Mouse (Mus musculus) olfactory bulb, adult 2 months (tissue): ENCODE results near the gene Tbc1d16. TPM values are rescaled to one million over a fixed set of nuclear protein-coding genes. Genes with fewer than 3 reads are reported as not detected.

ENCODE experiments used
- H3K27ac ChIP-seq: fragments of 200-500 bp; 2 replicates; pipeline ENCODE4 v1.5.1; 2012; ENCODE audit warnings: low read depth, low read length; ENCODE audit not compliant: insufficient read depth
- H3K4me1 ChIP-seq: fragments of 200-500 bp; 2 replicates; pipeline ENCODE4 v1.6.1; 2012; ENCODE audit warnings: low read length; ENCODE audit not compliant: control insufficient read depth, insufficient read depth
- H3K4me3 ChIP-seq: fragments of 200-500 bp; 2 replicates; pipeline ENCODE4 v1.5.1; 2012; ENCODE audit warnings: mild to moderate bottlenecking, low read depth, low read length, moderate library complexity; ENCODE audit not compliant: insufficient read depth
- CTCF ChIP-seq: fragments of 200-500 bp; IDR thresholded peaks from 2 replicates; pipeline ENCODE4 v1.5.1; 2012; ENCODE audit warnings: low read depth, mild to moderate bottlenecking, low read length, moderate library complexity; ENCODE audit not compliant: insufficient read depth
- POLR2A ChIP-seq: fragments of 200-500 bp; IDR thresholded peaks from 2 replicates; pipeline ENCODE4 v1.6.1; 2012; ENCODE audit warnings: mild to moderate bottlenecking, low read depth, low read length, moderate library complexity; ENCODE audit not compliant: insufficient read depth
- WGBS: fragments of 180-500 bp; shearing (Covaris S2); methylation state at CpG from one replicate; pipeline ENCODE4 v1.1.7; 2018; 5-methylcytosine and 5-hydroxymethylcytosine counted together
- polyA plus RNA-seq: library from polyadenylated mRNA; stranded (reverse); fragments of >200 nt; gene quantifications from 2 replicates; pipeline ENCODE4 v1.2.4, GENCODE M21; 2012; ENCODE audit warnings: low replicate concordance; ENCODE audit not compliant: missing spikeins, insufficient read depth, insufficient read length

The Tbc1d16 gene
- polyA plus RNA-seq, 1 experiment: not detected

GRCm38 (mm10) chr11:119132198-119133035 lies 95.9 kb downstream of the Tbc1d16 start:
- Histone ChIP-seq H3K4me1 (peaks cover 44% of the 10 kb centered on the region), H3K4me3 (no peak overlapping the region), H3K27ac (no peak overlapping the region)
- WGBS: 83% methylated on average over 14 of the region's 14 CpGs
- no peak for TF ChIP-seq POLR2A
- no peak for TF ChIP-seq CTCF

GRCm38 (mm10) chr11:119130081-119130765 lies 98.1 kb downstream of the Tbc1d16 start:
- H3K4me3 ChIP-seq: no peak overlapping the region
- H3K4me1 ChIP-seq: peaks cover 64% of the 10 kb centered on the region
- WGBS: 17% methylated on average over 24 of the region's 24 CpGs
- no peak for TF ChIP-seq POLR2A
- no peak for TF ChIP-seq CTCF
- H3K27ac ChIP-seq: no peak overlapping the region; the same call in 1 of the 2 replicates

DNA sequence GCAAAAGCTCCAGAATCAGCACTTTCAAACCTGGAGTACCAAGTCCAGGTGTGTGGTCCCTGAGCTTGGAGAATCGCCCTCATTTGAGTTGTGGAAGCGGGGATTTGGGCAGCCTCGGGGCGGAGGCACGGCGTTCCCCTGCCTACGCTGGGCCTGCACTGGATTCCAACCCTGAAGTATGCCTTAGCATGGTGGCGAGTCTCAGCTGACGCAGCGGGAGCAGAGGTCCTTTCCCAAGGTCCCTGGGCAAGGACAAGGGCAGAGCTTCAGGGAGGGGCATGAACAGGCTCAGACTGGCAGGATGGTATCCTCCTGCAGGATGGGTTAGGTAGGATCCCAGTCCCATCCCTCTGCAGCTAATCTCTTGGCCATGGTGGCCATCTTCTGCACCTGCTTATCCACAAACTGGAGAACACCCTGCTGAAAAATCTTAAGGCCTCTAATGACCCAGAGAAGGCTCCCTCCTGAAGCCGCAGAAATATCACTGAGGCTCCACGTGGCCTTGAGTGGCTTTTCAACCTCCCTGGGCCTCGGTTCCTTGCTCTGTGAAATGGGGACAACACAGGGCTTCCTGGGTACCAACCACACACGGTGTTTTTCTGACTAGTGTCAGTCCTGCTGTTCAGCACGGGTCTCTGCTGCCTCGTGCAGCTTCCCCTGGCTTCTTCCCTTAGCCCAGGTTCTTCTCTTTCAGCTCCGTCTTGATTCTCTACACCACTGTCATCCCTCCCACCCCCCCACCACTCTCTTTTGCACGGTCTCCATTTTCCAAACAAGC lies 98.8 kb downstream of the Tbc1d16 start:
- TF ChIP-seq CTCF (no peak), POLR2A (no peak)
- WGBS: 73% methylated on average over 18 of the region's 18 CpGs
- no peak overlapping the region for H3K27ac ChIP-seq
- H3K4me3 ChIP-seq: no peak overlapping the region
- peaks cover 60% of the 10 kb centered on the region for H3K4me1 ChIP-seq

DNA sequence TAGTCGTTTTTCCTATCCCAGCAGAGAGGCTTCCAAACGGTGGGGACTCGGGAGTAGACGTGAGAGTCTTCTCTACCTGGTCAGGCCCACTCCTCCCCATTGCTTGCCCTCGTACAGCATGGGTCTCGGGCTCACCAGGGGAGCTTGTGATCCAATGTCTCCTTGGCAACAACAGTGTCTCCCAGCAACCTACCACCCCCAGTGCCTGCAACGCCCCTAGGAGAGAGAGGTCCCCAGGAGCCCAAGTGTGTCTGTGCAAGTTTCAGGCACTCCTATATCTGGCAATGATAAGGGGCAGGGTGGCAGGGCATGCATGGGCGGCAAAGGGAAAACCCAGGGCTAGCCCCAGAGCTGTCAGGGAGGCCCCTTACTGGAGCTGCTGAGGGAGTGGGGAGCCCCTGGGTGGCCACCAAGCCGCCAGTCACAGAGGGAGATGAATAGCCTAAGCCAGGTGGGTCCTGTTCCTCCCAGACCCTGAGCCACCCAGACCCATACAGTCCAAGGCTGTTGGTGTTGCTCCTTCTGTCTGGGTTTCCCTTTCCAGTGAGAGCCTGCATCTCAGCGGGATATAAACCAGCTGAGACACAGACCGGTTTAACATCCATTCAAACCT lies 99.5 kb downstream of the Tbc1d16 start:
- no peak overlapping the region for H3K4me3 ChIP-seq
- TF ChIP-seq POLR2A: no peak
- no peak for TF ChIP-seq CTCF
- H3K4me1 ChIP-seq: peaks cover 55% of the 10 kb centered on the region
- WGBS: 65% methylated on average over 11 of the region's 11 CpGs
- no peak overlapping the region for H3K27ac ChIP-seq

DNA sequence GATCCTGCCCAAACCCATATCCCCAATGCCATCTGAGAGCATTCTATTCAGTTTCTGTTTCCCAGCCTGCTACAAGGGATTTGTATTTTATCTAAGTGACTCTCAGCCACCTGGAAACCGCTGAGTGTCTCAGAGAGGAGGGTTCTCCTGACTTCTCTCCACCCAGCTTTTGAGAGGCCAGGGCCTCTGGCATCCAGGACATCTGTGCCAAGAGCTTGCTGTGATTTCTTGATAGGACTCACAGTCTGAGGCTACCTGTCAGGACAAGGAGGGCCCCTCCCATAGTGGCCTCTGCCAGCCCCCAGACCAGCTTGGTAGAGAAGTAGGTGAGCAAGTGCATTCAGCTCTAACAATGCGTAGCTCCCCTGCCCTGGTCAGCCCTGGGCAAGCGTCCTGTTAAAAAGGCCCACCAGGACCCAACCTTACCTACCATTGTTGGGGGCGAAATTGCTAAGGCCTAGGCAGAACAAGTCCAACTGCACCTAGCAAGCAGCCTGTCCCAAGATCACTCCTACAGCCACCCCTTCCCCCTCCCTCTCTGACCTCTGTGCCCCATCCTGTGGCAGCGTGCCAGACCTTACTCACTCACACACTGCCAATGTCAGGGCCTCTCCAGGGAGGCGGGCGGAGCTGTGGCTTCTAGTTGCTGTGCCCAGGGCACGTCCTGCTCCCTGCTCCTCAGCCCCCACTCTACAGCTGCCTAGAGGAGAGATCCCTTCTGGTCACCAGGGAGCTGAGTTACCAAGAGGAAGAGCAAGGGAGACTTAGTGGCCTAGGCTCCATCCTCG lies 100.4 kb downstream of the Tbc1d16 start:
- Histone ChIP-seq H3K4me1 (peaks cover 61% of the 10 kb centered on the region), H3K27ac (no peak overlapping the region), H3K4me3 (no peak overlapping the region)
- TF ChIP-seq CTCF: no peak
- 71% methylated on average over 9 of the region's 9 CpGs for WGBS

DNA sequence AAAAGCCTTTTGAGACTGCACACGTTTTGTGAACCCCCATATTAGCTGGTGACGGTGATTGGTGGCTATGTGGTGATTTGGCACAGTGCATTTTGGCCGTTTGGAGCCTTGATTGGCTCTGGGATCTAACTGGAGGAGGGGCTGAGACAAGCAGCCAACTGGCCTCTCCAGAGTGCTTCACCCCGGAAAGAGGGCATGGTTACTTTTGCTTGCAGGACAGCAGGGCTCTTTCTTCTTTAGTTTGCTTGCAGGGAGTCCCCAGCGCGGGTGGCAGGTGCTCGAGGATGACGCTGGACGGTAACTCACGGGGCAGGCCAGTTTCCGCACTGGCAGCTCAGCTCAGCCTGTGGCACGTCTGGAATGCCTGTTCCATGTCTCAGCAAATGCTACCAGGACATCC lies 101.2 kb downstream of the Tbc1d16 start:
- TF ChIP-seq POLR2A (no peak), CTCF (0 out of 2 replicates have a peak, but pooled peaks have one; percentile 5)
- Histone ChIP-seq H3K27ac (0 out of 2 replicates have a peak overlapping the region, but pooled peaks have one; percentile 16), H3K4me3 (no peak overlapping the region), H3K4me1 (peaks cover 62% of the 10 kb centered on the region)
- WGBS: 20% methylated on average over 12 of the region's 12 CpGs

DNA sequence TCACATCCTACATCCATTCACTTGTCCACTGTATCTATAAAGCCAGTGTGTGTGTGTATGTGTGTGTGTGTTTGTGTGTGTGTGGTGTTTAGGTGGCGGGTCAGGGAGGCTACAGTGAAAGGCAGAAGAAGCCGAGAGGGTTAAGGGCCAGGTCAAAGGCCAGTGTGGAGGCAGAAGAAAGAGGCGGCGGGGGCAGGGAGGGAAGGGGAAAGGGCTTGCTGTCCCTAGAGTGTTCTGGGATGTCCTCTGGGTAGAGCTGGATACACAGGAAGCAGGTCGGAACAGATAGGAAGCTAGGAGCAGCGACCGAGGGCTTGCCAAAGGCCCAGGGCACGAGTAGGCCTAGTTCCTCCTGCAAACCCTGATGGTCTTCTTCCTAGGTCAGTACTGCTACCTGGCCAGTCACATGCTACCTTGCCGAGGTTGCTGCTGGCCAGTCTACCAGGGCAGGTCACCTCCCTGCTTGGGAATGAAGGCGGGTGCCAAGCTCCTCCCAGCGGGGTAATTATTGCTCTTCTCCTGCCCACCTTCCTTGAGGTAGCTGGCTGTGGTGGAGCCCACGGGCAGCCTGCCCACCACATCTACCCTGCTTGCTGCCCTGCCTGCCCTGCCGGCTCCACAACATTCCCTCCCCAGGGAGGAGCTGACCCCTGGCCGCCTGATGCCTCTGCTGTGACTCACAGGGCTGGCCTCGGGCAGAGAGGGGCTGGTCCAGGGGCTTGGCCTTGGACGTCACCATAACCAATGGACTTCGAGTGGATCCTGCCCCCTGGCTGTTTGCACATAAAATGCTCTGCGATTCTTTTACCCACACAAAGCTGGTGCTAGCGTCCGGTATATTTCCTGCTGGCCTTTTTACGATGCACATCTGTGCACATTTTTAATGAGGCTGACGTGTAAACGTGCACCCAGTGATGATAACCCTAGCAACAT lies 102.1 kb downstream of the Tbc1d16 start:
- 44% methylated on average over 23 of the region's 23 CpGs for WGBS
- H3K27ac ChIP-seq: peak overlapping the region; percentile 32; the same call in 1 of the 2 replicates
- peaks cover 62% of the 10 kb centered on the region for H3K4me1 ChIP-seq
- TF ChIP-seq CTCF (0 out of 2 replicates have a peak, but pooled peaks have one; percentile 18), POLR2A (0 out of 2 replicates have a peak, but pooled peaks have one; percentile 20)
- H3K4me3 ChIP-seq: no peak overlapping the region

- Histone ChIP-seq H3K4me1 (peaks cover 52% of the 10 kb centered on the region), H3K27ac (no peak overlapping the region), H3K4me3 (no peak overlapping the region)
- WGBS: 92% methylated on average over 6 of the region's 6 CpGs
- TF ChIP-seq CTCF: no peak
- no peak for TF ChIP-seq POLR2A
These were observed 103.8 kb downstream of the Tbc1d16 start for GRCm38 (mm10) chr11:119124536-119124935.
